In the genomic region with DNA sequence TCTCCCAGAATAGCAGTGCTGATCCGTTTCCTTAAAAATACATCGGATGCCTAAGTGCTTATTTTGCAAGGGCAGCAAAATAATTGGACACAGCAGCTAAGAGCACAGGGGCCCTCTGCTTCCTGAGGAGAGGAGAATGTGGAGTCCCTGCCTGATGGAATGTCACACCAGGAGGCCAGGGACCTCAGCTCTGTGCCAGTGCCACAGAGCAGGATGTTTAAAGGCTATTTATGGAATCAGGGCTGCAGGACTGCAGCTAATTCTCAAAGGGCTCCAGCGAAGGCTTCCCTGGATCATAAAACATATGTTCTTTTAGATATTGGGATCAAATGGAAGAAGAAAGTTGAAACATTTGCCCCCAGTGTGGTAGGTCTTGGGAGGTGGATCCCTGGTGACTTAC, we compare ENCODE assay signal across 14 mouse cellular contexts.
DNase-seq lines count a peak whose midpoint lies in the region; ATAC-seq and TF ChIP-seq lines count a peak whose summit lies in the region.
"Had no signal": no experiment of that assay in that cellular context is flagged by ENCODE, and none has a peak within 500 bp of the region (broad histone marks: within the 10 kb centered on the region; RNA-seq: fewer than 3 reads in every experiment).

No protein-coding gene starts in this region.

- peaks cover 8% of the 10 kb centered on the region; the same call in 1 of the 2 replicates for H3K4me1 ChIP-seq in hindbrain, embryonic 10.5 days (replicated peaks)
- H3K4me1 ChIP-seq in hindbrain, embryonic 11.5 days (replicated peaks; ENCODE audit: control insufficient read depth, insufficient read depth, low read length), result no peaks in the 10 kb centered on the region
- H3K4me1 ChIP-seq in heart, embryonic 16.5 days (ENCODE audit: control insufficient read depth, insufficient read depth, low read length), result peaks cover 7% of the 10 kb centered on the region

- WGBS in hindbrain, embryonic 10.5 days, result 66% methylated on average over 3 of the region's 3 CpGs
- WGBS in hindbrain, embryonic 11.5 days, result 53% methylated on average over 3 of the region's 3 CpGs
- WGBS in heart, embryonic 16.5 days, result 13% methylated on average over 3 of the region's 3 CpGs

- no peak overlapping the region for H3K4me3 ChIP-seq in hindbrain, embryonic 10.5 days
- H3K4me3 ChIP-seq in hindbrain, embryonic 11.5 days (ENCODE audit: low read depth, low read length), result no peak overlapping the region
- H3K4me3 ChIP-seq in heart, embryonic 16.5 days (ENCODE audit: low read length), result no peak overlapping the region
- H3K4me3 ChIP-seq: midbrain, embryonic 15.5 days had no signal

- DNase-seq in hindbrain, embryonic 10.5 days (ENCODE audit: low spot score), result peak; percentile 6
- no peak for DNase-seq in hindbrain, embryonic 11.5 days (ENCODE audit: low spot score)
- DNase-seq in brain, embryonic 14.5 days (ENCODE audit: low read depth), result peak; percentile 48
- DNase-seq in cerebellum, postnatal 25 days, result peak; percentile 77 to 78
- no peak for DNase-seq in right cerebral cortex, adult 2 months (ENCODE audit: low spot score in 2 of 2)
- DNase-seq in left cerebral cortex, adult 18-20 months (ENCODE audit: low spot score in 2 of 2), result no peak
- DNase-seq: adrenal gland, adult 2 months; kidney, adult 11 months; layer of hippocampus, adult 9-11 months; thymus, postnatal 25 days had no signal

- H3K9me3 ChIP-seq in hindbrain, embryonic 10.5 days, result no peaks in the 10 kb centered on the region
- H3K9me3 ChIP-seq in hindbrain, embryonic 11.5 days (ENCODE audit: control insufficient read depth, low read length), result no peaks in the 10 kb centered on the region
- H3K9me3 ChIP-seq in heart, embryonic 16.5 days (replicated peaks; ENCODE audit: control insufficient read depth, low read length), result no peaks in the 10 kb centered on the region
- H3K9me3 ChIP-seq: midbrain, embryonic 15.5 days had no signal

- no peak for TF ChIP-seq POLR2A in brain, embryonic 14.5 days (IDR thresholded peaks at IDR 0.05; ENCODE audit: borderline replicate concordance, extremely low read depth, insufficient read depth, insufficient read length, poor library complexity, severe bottlenecking)

- no peak overlapping the region for H3K27ac ChIP-seq in hindbrain, embryonic 10.5 days
- H3K27ac ChIP-seq in hindbrain, embryonic 11.5 days (ENCODE audit: low read depth, low read length), result no peak overlapping the region
- peak overlapping the region; percentile 95 for H3K27ac ChIP-seq in heart, embryonic 16.5 days (ENCODE audit: low read length)
- H3K27ac ChIP-seq: midbrain, embryonic 15.5 days had no signal

- no peaks in the 10 kb centered on the region for H3K36me3 ChIP-seq in hindbrain, embryonic 10.5 days
- H3K36me3 ChIP-seq in hindbrain, embryonic 11.5 days (ENCODE audit: control insufficient read depth, insufficient read depth, low read length), result no peaks in the 10 kb centered on the region
- no peaks in the 10 kb centered on the region for H3K36me3 ChIP-seq in heart, embryonic 16.5 days (ENCODE audit: control insufficient read depth, insufficient read depth)
- H3K36me3 ChIP-seq: midbrain, embryonic 15.5 days had no signal

- H3K4me2 ChIP-seq in hindbrain, embryonic 11.5 days (replicated peaks; ENCODE audit: low read depth, low read length), result no peak overlapping the region
- peak overlapping the region; percentile 24; the same call in 1 of the 2 replicates for H3K4me2 ChIP-seq in heart, embryonic 16.5 days (ENCODE audit: low read depth, low read length)
- H3K4me2 ChIP-seq: midbrain, embryonic 15.5 days had no signal

- no peaks in the 10 kb centered on the region for H3K27me3 ChIP-seq in hindbrain, embryonic 10.5 days (ENCODE audit: insufficient read depth, poor library complexity, severe bottlenecking)
- no peaks in the 10 kb centered on the region for H3K27me3 ChIP-seq in hindbrain, embryonic 11.5 days (ENCODE audit: control insufficient read depth, insufficient read depth, low read length)
- no peaks in the 10 kb centered on the region for H3K27me3 ChIP-seq in heart, embryonic 16.5 days (ENCODE audit: control insufficient read depth, insufficient read depth, low read length)
- H3K27me3 ChIP-seq: midbrain, embryonic 15.5 days had no signal

- no peak overlapping the region for H3K9ac ChIP-seq in hindbrain, embryonic 11.5 days (ENCODE audit: low read depth, low read length)
- 0 out of 2 replicates have a peak overlapping the region, but pooled peaks have one; percentile 6 for H3K9ac ChIP-seq in heart, embryonic 16.5 days (ENCODE audit: low read length)
- H3K9ac ChIP-seq: midbrain, embryonic 15.5 days had no signal

- no peak for ATAC-seq in hindbrain, embryonic 11.5 days (ENCODE audit: low FRiP score)
- peak; percentile 97 for ATAC-seq in heart, embryonic 16.5 days (replicated peaks; ENCODE audit: extremely low read depth, insufficient read depth, low FRiP score)
- no peak for ATAC-seq in erythroblast, adult 5-6 weeks (replicated peaks; ENCODE audit: low FRiP score, poor library complexity, severe bottlenecking)
- ATAC-seq: forebrain, embryonic 14.5 days; midbrain, embryonic 15.5 days had no signal

- no peak for TF ChIP-seq CTCF in brain, embryonic 14.5 days (IDR thresholded peaks at IDR 0.05; ENCODE audit: borderline replicate concordance, extremely low read depth, insufficient read depth, insufficient read length)

Comparison
In these comparisons a context has a peak if more than half of its experiments do, and no peak if none do; other contexts are left out.
1. DNase-seq: peak in hindbrain, embryonic 10.5 days (single experiment), brain, embryonic 14.5 days (single experiment) and cerebellum, postnatal 25 days (2 of 2); none in hindbrain, embryonic 11.5 days (single experiment), right cerebral cortex, adult 2 months (0 of 2) and left cerebral cortex, adult 18-20 months (0 of 2).